Mouse (Mus musculus) embryonic facial prominence, embryonic 11.5 days (tissue): ENCODE data around the gene Mthfd1l. TPM values are rescaled to one million over a fixed set of nuclear protein-coding genes. Genes with fewer than 3 reads are reported as not detected.
"Not testable (repeated sequence)": the region's sequence is repeated elsewhere in the genome, so short reads cannot be mapped to it uniquely, and the experiment has no call there.

Source experiments
- ATAC-seq: fragments of 200-750 bp; cut with Nextera tagmentation; replicated peaks from 2 replicates; pipeline ENCODE4 v1.8.0; 2017; ENCODE audit warnings: low read depth; ENCODE audit not compliant: insufficient number of reproducible peaks, low FRiP score, low TSS enrichment
- DNase-seq: peaks from one replicate; pipeline ENCODE4 v3.0.0-alpha.2; 2015; ENCODE audit warnings: low spot score
- H3K27ac ChIP-seq: fragments of 300-500 bp; sonication (generic); replicated peaks from 2 replicates; pipeline ENCODE4 v1.5.1; 2014; ENCODE audit warnings: mild to moderate bottlenecking, low read depth, low read length, control low read depth
- H3K27me3 ChIP-seq: fragments of 300-500 bp; sonication (generic); 2 replicates; pipeline ENCODE4 v1.6.1; 2014; ENCODE audit warnings: mild to moderate bottlenecking, low read length, moderate library complexity, mixed read lengths; ENCODE audit not compliant: control insufficient read depth, insufficient read depth
- H3K36me3 ChIP-seq: fragments of 300-500 bp; sonication (generic); replicated peaks from 2 replicates; pipeline ENCODE4 v1.6.1; 2014; ENCODE audit warnings: low read depth, mild to moderate bottlenecking, low read length, moderate library complexity, mixed read lengths; ENCODE audit not compliant: control insufficient read depth, insufficient read depth
- H3K4me1 ChIP-seq: fragments of 300-500 bp; sonication (generic); 2 replicates; pipeline ENCODE4 v1.6.1; 2014; ENCODE audit warnings: low read length, mixed read lengths; ENCODE audit not compliant: control insufficient read depth, insufficient read depth
- H3K4me2 ChIP-seq: fragments of 300-500 bp; sonication (generic); 2 replicates; pipeline ENCODE4 v1.6.1; 2014; ENCODE audit warnings: low read depth, mild to moderate bottlenecking, control low read depth, low read length, moderate library complexity
- H3K4me3 ChIP-seq: fragments of 300-500 bp; sonication (generic); 2 replicates; pipeline ENCODE4 v1.5.1; 2014; ENCODE audit warnings: low read depth, low read length, control low read depth
- H3K9ac ChIP-seq: fragments of 300-500 bp; sonication (generic); replicated peaks from 2 replicates; pipeline ENCODE4 v1.6.1; 2014; ENCODE audit warnings: mild to moderate bottlenecking, control low read depth, low read length
- H3K9me3 ChIP-seq: fragments of 300-500 bp; sonication (generic); replicated peaks from 2 replicates; pipeline ENCODE4 v1.6.1; 2016; ENCODE audit warnings: mild to moderate bottlenecking, low read length, inconsistent platforms, mixed read lengths; ENCODE audit not compliant: control insufficient read depth
- WGBS: fragments of 180-500 bp; shearing (Covaris S2); extraction: QIAGEN DNeasy Blood & Tissue Kit; methylation state at CpG from one replicate; pipeline ENCODE4 v1.1.7; 2014; 5-methylcytosine and 5-hydroxymethylcytosine counted together
- polyA plus RNA-seq: library from polyadenylated mRNA; unstranded; fragments of >200 nt; fragmentation: Nextera tagmentation; extraction: Ambion mirVana; gene quantifications from 2 replicates; pipeline ENCODE4 v1.2.1, GENCODE M21; 2014

Gene Mthfd1l
- polyA plus RNA-seq, 1 experiment from 2014 or later: 13.6 TPM

GRCm38 (mm10) chr10:4188614-4189402 is 215.9 kb downstream of the Mthfd1l start:
- DNase-seq (no peak), ATAC-seq (no peak)
- Histone ChIP-seq H3K9me3 (no peaks in the 10 kb centered on the region), H3K4me2 (no peak overlapping the region), H3K4me3 (no peak overlapping the region), H3K36me3 (no peaks in the 10 kb centered on the region), H3K27me3 (no peaks in the 10 kb centered on the region), H3K4me1 (no peaks in the 10 kb centered on the region), H3K9ac (no peak overlapping the region), H3K27ac (no peak overlapping the region)
- WGBS: 65% methylated on average over 18 of the region's 18 CpGs

- WGBS: 57% methylated on average over 6 of the region's 6 CpGs
- Histone ChIP-seq H3K9me3 (no peaks in the 10 kb centered on the region), H3K27ac (no peak overlapping the region), H3K9ac (no peak overlapping the region), H3K4me1 (no peaks in the 10 kb centered on the region), H3K4me2 (no peak overlapping the region), H3K36me3 (no peaks in the 10 kb centered on the region), H3K27me3 (no peaks in the 10 kb centered on the region), H3K4me3 (no peak overlapping the region)
- DNase-seq (no peak), ATAC-seq (no peak)
Observed at GRCm38 (mm10) chr10:4189422-4189821, 216.5 kb downstream of the Mthfd1l start.

GRCm38 (mm10) chr10:4198978-4199377 is 226.1 kb downstream of the Mthfd1l start:
- no peak overlapping the region for H3K9ac ChIP-seq
- no peaks in the 10 kb centered on the region for H3K36me3 ChIP-seq
- H3K4me3 ChIP-seq: no peak overlapping the region
- ATAC-seq (no peak), DNase-seq (no peak)
- H3K27me3 ChIP-seq: no peaks in the 10 kb centered on the region
- H3K9me3 ChIP-seq: no peaks in the 10 kb centered on the region
- WGBS: 86% methylated on average over 6 of the region's 6 CpGs
- H3K4me2 ChIP-seq: no peak overlapping the region
- no peak overlapping the region for H3K27ac ChIP-seq
- H3K4me1 ChIP-seq: no peaks in the 10 kb centered on the region

- 85% methylated on average over 6 of the region's 6 CpGs for whole genome bisulfite sequencing
- no peak for ATAC-seq
- H3K9me3 ChIP-seq: no peaks in the 10 kb centered on the region
Observed at GRCm38 (mm10) chr10:4199926-4200325, 227.0 kb downstream of the Mthfd1l start.

GRCm38 (mm10) chr10:4200546-4201104 is 227.7 kb downstream of the Mthfd1l start:
- no peak overlapping the region for H3K9ac ChIP-seq

More at GRCm38 (mm10) chr10:4199926-4200325, 227.0 kb downstream of the Mthfd1l start:
- H3K27ac ChIP-seq: no peak overlapping the region
- H3K4me3 ChIP-seq: no peak overlapping the region
- H3K4me1 ChIP-seq: no peaks in the 10 kb centered on the region
- H3K9ac ChIP-seq: no peak overlapping the region
- H3K36me3 ChIP-seq: no peaks in the 10 kb centered on the region
- no peak for DNase-seq
- no peaks in the 10 kb centered on the region for H3K27me3 ChIP-seq
- H3K4me2 ChIP-seq: no peak overlapping the region

GRCm38 (mm10) chr10:4201141-4201540 is 228.2 kb downstream of the Mthfd1l start:
- DNase-seq (no peak), ATAC-seq (no peak)
- Histone ChIP-seq H3K4me2 (no peak overlapping the region), H3K36me3 (no peaks in the 10 kb centered on the region), H3K27me3 (no peaks in the 10 kb centered on the region), H3K9ac (no peak overlapping the region), H3K4me1 (no peaks in the 10 kb centered on the region), H3K9me3 (no peaks in the 10 kb centered on the region), H3K27ac (no peak overlapping the region), H3K4me3 (no peak overlapping the region)
- WGBS: 87% methylated on average over 4 of the region's 4 CpGs

More at GRCm38 (mm10) chr10:4200546-4201104, 227.7 kb downstream of the Mthfd1l start:
- Histone ChIP-seq H3K27me3 (no peaks in the 10 kb centered on the region), H3K9me3 (no peaks in the 10 kb centered on the region), H3K4me3 (no peak overlapping the region), H3K4me1 (no peaks in the 10 kb centered on the region), H3K27ac (no peak overlapping the region), H3K36me3 (no peaks in the 10 kb centered on the region), H3K4me2 (no peak overlapping the region)
- DNase-seq (no peak), ATAC-seq (no peak)
- WGBS: 90% methylated on average over 5 of the region's 5 CpGs

GRCm38 (mm10) chr10:4203651-4204050 is 230.7 kb downstream of the Mthfd1l start:
- H3K27ac ChIP-seq, H3K4me3 ChIP-seq, DNase-seq, H3K9ac ChIP-seq, H3K27me3 ChIP-seq, H3K36me3 ChIP-seq, ATAC-seq, H3K4me2 ChIP-seq, H3K4me1 ChIP-seq, H3K9me3 ChIP-seq: not testable (repeated sequence)
- 47% methylated on average over 5 of the region's 6 CpGs for WGBS

- no peaks in the 10 kb centered on the region for H3K27me3 ChIP-seq
- 93% methylated on average over 15 of the region's 15 CpGs for WGBS
- H3K36me3 ChIP-seq: no peaks in the 10 kb centered on the region
- no peaks in the 10 kb centered on the region for H3K9me3 ChIP-seq
- H3K27ac ChIP-seq: no peak overlapping the region
- ATAC-seq (no peak), DNase-seq (no peak)
- H3K4me2 ChIP-seq: no peak overlapping the region
- H3K4me1 ChIP-seq: no peaks in the 10 kb centered on the region
- no peak overlapping the region for H3K9ac ChIP-seq
- no peak overlapping the region for H3K4me3 ChIP-seq
Observed at GRCm38 (mm10) chr10:4209040-4209439, 236.1 kb downstream of the Mthfd1l start.
